Mouse (Mus musculus) right cerebral cortex, adult 2 months (tissue): ENCODE data around the gene Josd1.

Experiments
- DNase-seq, 2 experiments: peaks; one replicate each; pipeline ENCODE4 v3.0.0; 2021 to 2022; ENCODE audit warnings: low spot score in 2 of 2

Josd1 gene

DNA sequence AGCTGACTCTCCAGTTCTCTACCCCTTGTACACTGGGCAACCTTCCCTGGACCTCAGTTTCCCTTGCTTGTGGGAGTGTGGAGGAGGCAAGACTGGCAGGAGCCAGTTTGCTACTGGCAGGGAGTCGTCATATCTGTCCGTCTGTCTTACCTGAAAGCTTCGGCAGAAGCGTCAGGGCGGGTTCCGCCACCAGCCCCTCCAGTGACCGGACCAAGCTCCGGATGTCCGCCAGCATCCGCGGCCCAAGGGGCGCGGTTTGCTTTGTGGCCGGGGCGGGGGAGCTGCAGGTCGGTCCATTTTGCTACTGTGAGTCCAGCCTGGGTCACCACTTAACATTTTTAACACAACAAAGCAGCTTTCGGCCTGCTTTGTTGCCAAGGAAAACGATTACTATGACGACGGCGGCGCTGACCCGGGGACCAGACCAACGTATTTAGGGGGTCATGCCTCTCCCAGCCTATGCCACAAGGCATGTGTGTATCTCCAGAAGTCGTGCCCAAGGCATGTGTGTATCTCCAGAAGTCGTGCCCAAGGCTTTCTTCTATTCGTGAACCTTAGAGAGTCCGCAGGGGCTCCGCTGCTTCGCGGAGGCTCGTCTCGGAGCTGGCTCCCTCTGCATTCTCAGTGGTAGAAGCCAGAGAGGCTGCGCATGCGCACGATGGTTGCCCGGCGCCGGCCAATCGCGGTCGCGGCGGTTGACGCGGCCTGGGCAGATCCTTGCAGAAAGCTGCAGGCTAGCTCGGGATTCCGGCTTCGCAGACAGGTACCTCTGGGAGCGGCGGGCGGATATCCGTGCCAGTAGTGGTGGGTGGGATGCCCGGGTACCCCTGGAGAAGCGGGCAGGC lies 29.0 kb downstream of the Josd1 start, which contains the start of the genes Fam227a and Cby1:
TSS of gene Fam227a (minus strand) at position 426 of the 845 bp plus-strand sequence.
TSS of gene Cby1 (plus strand) at position 669 of the 845 bp plus-strand sequence.
- peak; percentile 97 to 98 for DNase-seq

GRCm38 (mm10) chr15:79657837-79658530 lies 29.7 kb downstream of the Josd1 start:
- DNase-seq = peak; percentile 94 to 96

- peak; percentile 60 to 74 for DNase-seq
Observed at GRCm38 (mm10) chr15:79656451-79656850, 31.3 kb downstream of the Josd1 start.

GRCm38 (mm10) chr15:79651481-79651880 lies 36.2 kb downstream of the Josd1 start:
- no peak for DNase-seq

- no peak for DNase-seq
Observed at GRCm38 (mm10) chr15:79650569-79650968, 37.1 kb downstream of the Josd1 start.

GRCm38 (mm10) chr15:79648130-79648529 lies 39.6 kb downstream of the Josd1 start:
- DNase-seq = peak in 1 of 2 experiments; percentile 40

DNA sequence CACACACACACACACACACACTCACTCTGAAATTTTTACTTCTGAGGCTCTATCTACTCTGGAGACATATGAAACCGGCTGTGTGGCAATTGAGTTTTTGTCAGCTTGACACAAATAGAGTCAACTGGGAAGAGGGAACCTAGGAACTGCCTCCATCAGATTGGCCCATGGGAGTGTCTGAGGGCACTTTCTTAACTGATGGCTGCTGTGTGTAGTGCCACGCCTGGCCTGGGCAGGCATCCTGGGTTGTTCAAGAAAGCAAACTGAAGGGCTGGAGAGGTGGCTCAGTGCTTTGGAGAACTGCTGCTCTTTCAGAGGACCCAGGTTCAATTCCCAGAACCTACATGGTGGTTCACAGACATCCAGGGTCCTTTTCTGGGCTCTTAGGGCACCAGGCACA lies 42.2 kb downstream of the Josd1 start:
- DNase-seq = no peak

DNA sequence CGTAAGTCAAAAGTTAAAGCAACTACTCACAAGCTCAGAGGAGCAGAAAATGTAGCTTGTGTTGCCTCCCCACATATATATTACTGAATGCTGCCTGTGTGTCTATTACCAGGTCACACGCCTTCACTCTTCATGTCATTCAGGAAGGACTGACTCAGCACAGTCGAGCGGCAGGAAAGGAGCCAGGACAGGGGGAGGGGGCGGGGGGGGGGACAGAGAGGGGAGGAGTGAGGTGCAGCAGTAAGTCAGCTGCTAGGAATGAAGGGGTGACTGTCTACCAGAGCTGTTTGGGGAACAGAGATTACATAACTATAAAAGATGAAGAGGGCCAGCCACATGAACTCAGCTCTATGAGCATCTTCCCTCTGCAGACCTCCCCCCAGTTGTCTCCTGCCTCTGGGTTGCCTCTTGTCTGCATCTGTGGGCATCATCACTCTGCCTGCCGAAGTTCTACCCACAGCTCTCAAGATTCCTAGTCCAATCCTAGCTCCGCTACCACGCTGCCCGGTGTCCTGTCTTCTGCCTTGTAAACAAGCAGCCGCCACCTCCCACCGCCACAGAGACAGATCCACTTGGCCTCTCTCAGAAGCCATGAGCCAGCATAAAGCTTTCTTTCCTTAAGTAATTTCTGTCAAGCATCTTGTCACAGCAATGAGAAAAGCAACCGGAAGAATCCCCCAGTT lies 46.4 kb downstream of the Josd1 start:
- peak; percentile 39 to 59 for DNase-seq

- no peak for DNase-seq
Observed at GRCm38 (mm10) chr15:79630471-79630870, 57.2 kb downstream of the Josd1 start.
